Mouse (Mus musculus) lung, postnatal 0 days (tissue): ENCODE data around the gene Adora2b. TPM values are rescaled to one million over a fixed set of nuclear protein-coding genes. Genes with fewer than 3 reads are reported as not detected.

Experiments used
- ATAC-seq: fragments of 200-750 bp; cut with Nextera tagmentation; 2 replicates; pipeline ENCODE4 v1.8.0; 2017; ENCODE audit warnings: moderate library complexity
- DNase-seq: peaks from one replicate; pipeline ENCODE4 v3.0.0-alpha.2; 2016; ENCODE audit warnings: low spot score
- H3K27ac ChIP-seq: fragments of 300-500 bp; sonication (generic); 2 replicates; pipeline ENCODE4 v1.5.1; 2014; ENCODE audit warnings: antibody characterized with exemption, mild to moderate bottlenecking, low read length, mixed read lengths
- H3K27me3 ChIP-seq: fragments of 300-500 bp; sonication (generic); replicated peaks from 2 replicates; pipeline ENCODE4 v1.6.1; 2014; ENCODE audit warnings: low read length, mixed read lengths; ENCODE audit not compliant: insufficient read depth
- H3K36me3 ChIP-seq: fragments of 300-500 bp; sonication (generic); 2 replicates; pipeline ENCODE4 v1.6.1; 2014; ENCODE audit warnings: low read length, mixed read lengths; ENCODE audit not compliant: insufficient read depth
- H3K4me1 ChIP-seq: fragments of 300-500 bp; sonication (generic); 2 replicates; pipeline ENCODE4 v1.6.1; 2014; ENCODE audit warnings: antibody characterized with exemption, low read depth, low read length, mixed read lengths; ENCODE audit not compliant: insufficient read depth
- H3K4me2 ChIP-seq: fragments of 300-500 bp; sonication (generic); replicated peaks from 2 replicates; pipeline ENCODE4 v1.6.1; 2014; ENCODE audit warnings: low read depth, mild to moderate bottlenecking, low read length, moderate library complexity, mixed read lengths
- H3K4me3 ChIP-seq: fragments of 300-500 bp; sonication (generic); 2 replicates; pipeline ENCODE4 v1.5.1; 2014; ENCODE audit warnings: low read depth, low read length
- H3K9ac ChIP-seq: fragments of 300-500 bp; sonication (generic); replicated peaks from 2 replicates; pipeline ENCODE4 v1.6.1; 2014; ENCODE audit warnings: low read depth, mild to moderate bottlenecking
- H3K9me3 ChIP-seq: fragments of 300-500 bp; sonication (generic); 2 replicates; pipeline ENCODE4 v1.6.1; 2016; ENCODE audit warnings: low read length, mixed read lengths
- CTCF ChIP-seq: IDR thresholded peaks from 2 replicates; pipeline ENCODE4 v1.5.1; 2016; ENCODE audit warnings: antibody characterized with exemption, mild to moderate bottlenecking
- EP300 ChIP-seq: IDR thresholded peaks from 2 replicates; pipeline ENCODE4 v1.6.1; 2016; ENCODE audit warnings: antibody characterized with exemption, mild to moderate bottlenecking, control low read depth
- WGBS: fragments of 180-500 bp; shearing (Covaris S2); extraction: QIAGEN DNeasy Blood & Tissue Kit; methylation state at CpG from one replicate; pipeline ENCODE4 v1.1.7; 2014; 5-methylcytosine and 5-hydroxymethylcytosine counted together
- polyA plus RNA-seq: library from polyadenylated mRNA; unstranded; fragments of >200 nt; fragmentation: Nextera tagmentation; extraction: Ambion mirVana; gene quantifications from 2 replicates; pipeline ENCODE4 v1.2.1, GENCODE M21; 2015

Gene Adora2b
- polyA plus RNA-seq, 1 experiment from 2014 or later, result 27.7 TPM

- 51% methylated on average over 12 of the region's 12 CpGs for WGBS
- Histone ChIP-seq H3K9me3 (no peaks in the 10 kb centered on the region), H3K36me3 (no peaks in the 10 kb centered on the region), H3K4me3 (no peak overlapping the region), H3K4me2 (no peak overlapping the region), H3K27me3 (no peaks in the 10 kb centered on the region), H3K9ac (no peak overlapping the region), H3K4me1 (no peaks in the 10 kb centered on the region), H3K27ac (no peak overlapping the region)
- ATAC-seq, result no peak
- TF ChIP-seq EP300 (no peak), CTCF (no peak)
- DNase-seq, result no peak
Measured at GRCm38 (mm10) chr11:62240631-62241261, 8.0 kb upstream of the Adora2b start.

GRCm38 (mm10) chr11:62243871-62244270 is 4.9 kb upstream of the Adora2b start:
- H3K27me3 ChIP-seq, result no peaks in the 10 kb centered on the region
- DNase-seq (no peak), ATAC-seq (no peak)
- H3K36me3 ChIP-seq, result no peaks in the 10 kb centered on the region
- no peak for TF ChIP-seq CTCF
- no peak for TF ChIP-seq EP300
- no peak overlapping the region for H3K9ac ChIP-seq
- no peak overlapping the region for H3K4me3 ChIP-seq
- no peaks in the 10 kb centered on the region for H3K4me1 ChIP-seq
- no peaks in the 10 kb centered on the region for H3K9me3 ChIP-seq
- no peak overlapping the region for H3K27ac ChIP-seq
- H3K4me2 ChIP-seq, result no peak overlapping the region
- WGBS, result 74% methylated on average over 8 of the region's 8 CpGs

- no peak overlapping the region for H3K4me2 ChIP-seq
- no peak for ATAC-seq
- WGBS, result 87% methylated on average over 4 of the region's 4 CpGs
Measured at GRCm38 (mm10) chr11:62244471-62244870, 4.3 kb upstream of the Adora2b start.

GRCm38 (mm10) chr11:62247759-62248400 is 904 bp upstream of the Adora2b start:
- Histone ChIP-seq H3K27ac (peak overlapping the region; percentile 68), H3K4me2 (peak overlapping the region; percentile 94), H3K27me3 (no peaks in the 10 kb centered on the region), H3K4me1 (peaks cover 4% of the 10 kb centered on the region; the same call in 1 of the 2 replicates), H3K9me3 (no peaks in the 10 kb centered on the region), H3K9ac (peak overlapping the region; percentile 39; the same call in 1 of the 2 replicates), H3K36me3 (no peaks in the 10 kb centered on the region), H3K4me3 (peak overlapping the region; percentile 52)
- TF ChIP-seq CTCF, result no peak
- TF ChIP-seq EP300, result no peak
- whole genome bisulfite sequencing, result 26% methylated on average over 17 of the region's 18 CpGs
- no peak for ATAC-seq
- DNase-seq, result no peak

More at GRCm38 (mm10) chr11:62244471-62244870, 4.3 kb upstream of the Adora2b start:
- Histone ChIP-seq H3K4me3 (no peak overlapping the region), H3K27ac (no peak overlapping the region), H3K4me1 (no peaks in the 10 kb centered on the region), H3K9me3 (no peaks in the 10 kb centered on the region), H3K36me3 (no peaks in the 10 kb centered on the region), H3K9ac (no peak overlapping the region), H3K27me3 (no peaks in the 10 kb centered on the region)
- TF ChIP-seq CTCF (no peak), EP300 (no peak)
- DNase-seq, result no peak

- no peaks in the 10 kb centered on the region for H3K36me3 ChIP-seq
- peak overlapping the region; percentile 94 for H3K4me2 ChIP-seq
- ATAC-seq (peak; percentile 65), DNase-seq (peak; percentile 66)
- no peaks in the 10 kb centered on the region for H3K27me3 ChIP-seq
- peak overlapping the region; percentile 66; the same call in 1 of the 2 replicates for H3K27ac ChIP-seq
- no peaks in the 10 kb centered on the region for H3K9me3 ChIP-seq
- H3K4me3 ChIP-seq, result peak overlapping the region; percentile 52
- WGBS, result 3% methylated on average over 35 of the region's 35 CpGs
- peak overlapping the region; percentile 36 for H3K9ac ChIP-seq
- peaks cover 7% of the 10 kb centered on the region; the same call in 1 of the 2 replicates for H3K4me1 ChIP-seq
- TF ChIP-seq CTCF (peak; percentile 42), EP300 (no peak)
Measured at GRCm38 (mm10) chr11:62249266-62250037, 668 bp downstream of the Adora2b start.

- 34% methylated on average over 11 of the region's 11 CpGs for WGBS
- no peak for TF ChIP-seq CTCF
- no peak for TF ChIP-seq EP300
- DNase-seq (peak; percentile 80), ATAC-seq (peak; percentile 8; the same call in 1 of the 2 replicates)
- Histone ChIP-seq H3K4me3 (peak overlapping the region; percentile 12; the same call in 1 of the 2 replicates), H3K27me3 (no peaks in the 10 kb centered on the region), H3K36me3 (no peaks in the 10 kb centered on the region), H3K9ac (no peak overlapping the region), H3K4me2 (peak overlapping the region; percentile 94), H3K27ac (no peak overlapping the region), H3K4me1 (peaks cover 7% of the 10 kb centered on the region; the same call in 1 of the 2 replicates), H3K9me3 (no peaks in the 10 kb centered on the region)
Measured at GRCm38 (mm10) chr11:62251047-62251446, 2.3 kb downstream of the Adora2b start.
